Mouse (Mus musculus): ENCODE measurements around the gene Tspan9. TPM values are rescaled to one million over a fixed set of nuclear protein-coding genes. Genes with fewer than 3 reads are reported as not detected.
A peak's percentile ranks its signal among the peaks of the same experiment; 100 is the strongest.

Gene Tspan9
- 23.3 and 25.8 TPM in 2 replicates for polyA plus RNA-seq (2015; fragmentation: Nextera tagmentation; extraction: Ambion mirVana)

DNA sequence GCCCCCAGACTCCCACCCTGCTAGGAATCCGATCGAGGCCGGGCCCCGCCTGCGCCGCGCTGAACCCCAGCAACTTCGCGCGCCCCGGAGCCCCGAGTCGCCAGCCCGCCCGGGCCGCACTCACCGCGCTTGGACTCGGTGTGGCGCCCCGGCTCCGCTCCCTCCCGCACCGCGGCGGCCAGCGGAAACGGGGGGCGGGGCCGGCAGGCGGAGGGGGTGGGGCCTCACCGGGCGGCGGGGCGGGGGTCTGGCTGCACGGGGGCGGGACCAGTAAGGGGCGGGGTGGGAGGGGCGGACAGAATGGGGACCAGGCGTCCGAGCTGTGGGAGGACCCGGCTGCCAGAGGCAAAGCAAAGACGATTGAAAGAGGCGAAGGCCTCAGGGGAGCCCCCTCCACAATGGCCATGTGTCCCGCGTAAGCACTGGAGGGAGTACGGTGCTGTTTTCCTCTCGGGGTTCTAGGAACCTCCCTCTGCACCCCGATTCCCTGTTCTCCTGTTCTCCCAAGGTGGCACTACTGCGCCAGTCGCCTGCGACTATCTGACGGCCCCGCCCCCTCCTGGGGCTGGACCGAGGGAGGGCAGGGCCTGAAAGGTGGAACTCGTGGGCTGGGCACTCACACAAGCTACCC, at the start of gene Tspan9:
Tspan9 (minus strand) TSS at position 205 of the 631 bp plus-strand sequence.
- peaks cover 7% of the 10 kb centered on the region for H3K4me1 ChIP-seq (ENCODE audit: control insufficient read depth, low read depth, low read length)
- peak within 1 kb of the TSS; percentile 56 for H3K4me3 ChIP-seq (ENCODE audit: low read depth, low read length)
- peak; percentile 87 for ATAC-seq (ENCODE audit: low read depth)
- no peak within 1 kb of the TSS; the same call in 1 of the 2 replicates for H3K27ac ChIP-seq (ENCODE audit: low read length)
- H3K4me2 ChIP-seq (ENCODE audit: low read depth, low read length) = peak within 1 kb of the TSS; percentile 68
- no peaks in the 10 kb centered on the region for H3K9me3 ChIP-seq (replicated peaks; ENCODE audit: control insufficient read depth, low read length)
- peak within 1 kb of the TSS; percentile 61 for H3K9ac ChIP-seq (ENCODE audit: low read depth, low read length)
- WGBS (ENCODE audit: insufficient replicate concordance) = 1% methylated on average over 44 of the region's 56 CpGs
- H3K36me3 ChIP-seq (ENCODE audit: control insufficient read depth, insufficient read depth) = no peaks in the 10 kb centered on the region
- H3K27me3 ChIP-seq (ENCODE audit: control insufficient read depth, insufficient read depth, low read depth, low read length) = peaks cover 14% of the 10 kb centered on the region

GRCm38 (mm10) chr6:128183521-128183920, 40.1 kb upstream of the Tspan9 start:
- H3K4me2 ChIP-seq (ENCODE audit: low read depth, low read length) = no peak overlapping the region
- H3K9me3 ChIP-seq (replicated peaks; ENCODE audit: control insufficient read depth, low read length) = no peaks in the 10 kb centered on the region
- H3K4me1 ChIP-seq (ENCODE audit: control insufficient read depth, low read depth, low read length) = no peaks in the 10 kb centered on the region
- WGBS (ENCODE audit: insufficient replicate concordance) = 29% methylated on average over 2 of the region's 2 CpGs
- no peaks in the 10 kb centered on the region for H3K36me3 ChIP-seq (ENCODE audit: control insufficient read depth, insufficient read depth)
- H3K4me3 ChIP-seq (ENCODE audit: low read depth, low read length) = no peak overlapping the region
- H3K9ac ChIP-seq (ENCODE audit: low read depth, low read length) = no peak overlapping the region
- ATAC-seq (ENCODE audit: low read depth) = no peak
- H3K27me3 ChIP-seq (ENCODE audit: control insufficient read depth, insufficient read depth, low read depth, low read length) = no peaks in the 10 kb centered on the region
- no peak overlapping the region for H3K27ac ChIP-seq (ENCODE audit: low read length)

DNA sequence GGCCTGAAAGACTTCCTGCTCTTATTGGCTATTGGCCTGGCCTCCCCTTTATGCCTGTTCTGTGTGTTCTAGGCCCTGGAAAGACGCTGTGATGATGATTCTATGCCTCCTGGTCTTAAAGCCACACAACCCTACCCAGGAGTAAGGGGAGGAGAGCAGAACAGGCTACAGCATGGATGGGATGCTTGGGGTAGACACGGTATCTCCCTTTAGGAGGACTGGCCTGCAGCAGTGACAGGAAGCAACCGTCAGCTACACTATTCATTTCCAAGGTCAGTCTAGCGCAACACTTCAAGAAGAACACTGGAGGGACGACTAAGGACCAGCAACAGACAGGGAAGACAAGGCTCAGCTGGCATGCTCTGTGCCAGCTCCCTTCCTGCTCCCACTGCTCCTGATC, 37.8 kb upstream of the Tspan9 start:
- Histone ChIP-seq H3K4me2 (ENCODE audit: low read depth, low read length) (no peak overlapping the region), H3K9me3 (replicated peaks; ENCODE audit: control insufficient read depth, low read length) (no peaks in the 10 kb centered on the region), H3K36me3 (ENCODE audit: control insufficient read depth, insufficient read depth) (no peaks in the 10 kb centered on the region), H3K27me3 (ENCODE audit: control insufficient read depth, insufficient read depth, low read depth, low read length) (no peaks in the 10 kb centered on the region), H3K4me3 (ENCODE audit: low read depth, low read length) (no peak overlapping the region), H3K4me1 (ENCODE audit: control insufficient read depth, low read depth, low read length) (no peaks in the 10 kb centered on the region), H3K27ac (ENCODE audit: low read length) (no peak overlapping the region), H3K9ac (ENCODE audit: low read depth, low read length) (no peak overlapping the region)
- 54% methylated on average over 5 of the region's 5 CpGs for WGBS (ENCODE audit: insufficient replicate concordance)
- no peak for ATAC-seq (ENCODE audit: low read depth)

GRCm38 (mm10) chr6:128179651-128180050, 36.3 kb upstream of the Tspan9 start:
- Histone ChIP-seq H3K27ac (ENCODE audit: low read length) (no peak overlapping the region), H3K27me3 (ENCODE audit: control insufficient read depth, insufficient read depth, low read depth, low read length) (no peaks in the 10 kb centered on the region), H3K4me2 (ENCODE audit: low read depth, low read length) (no peak overlapping the region), H3K4me1 (ENCODE audit: control insufficient read depth, low read depth, low read length) (no peaks in the 10 kb centered on the region), H3K4me3 (ENCODE audit: low read depth, low read length) (no peak overlapping the region), H3K36me3 (ENCODE audit: control insufficient read depth, insufficient read depth) (no peaks in the 10 kb centered on the region), H3K9ac (ENCODE audit: low read depth, low read length) (no peak overlapping the region), H3K9me3 (replicated peaks; ENCODE audit: control insufficient read depth, low read length) (no peaks in the 10 kb centered on the region)
- no peak for ATAC-seq (ENCODE audit: low read depth)
- WGBS (ENCODE audit: insufficient replicate concordance) = 72% methylated on average over 1 of the region's 1 CpGs

DNA sequence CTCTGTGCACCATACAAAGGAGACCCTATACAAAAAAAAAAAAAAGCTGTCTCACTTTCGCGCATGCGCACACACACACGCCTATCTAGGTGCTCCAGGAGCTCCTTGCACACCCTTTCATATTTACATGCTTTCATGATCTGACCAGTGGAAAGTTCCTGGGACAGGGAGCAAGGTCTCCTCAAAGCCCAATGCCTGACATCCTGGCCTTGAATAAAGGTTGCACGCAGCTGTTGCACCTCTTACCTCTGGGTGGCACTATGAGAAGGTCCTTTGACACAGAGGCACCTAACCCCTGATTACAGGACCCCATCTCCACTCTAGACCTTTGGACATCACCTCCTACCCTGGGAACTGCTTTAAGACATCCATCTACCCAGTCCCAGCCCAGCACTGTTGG, 35.9 kb upstream of the Tspan9 start:
- Histone ChIP-seq H3K4me2 (ENCODE audit: low read depth, low read length) (no peak overlapping the region), H3K4me3 (ENCODE audit: low read depth, low read length) (no peak overlapping the region), H3K27me3 (ENCODE audit: control insufficient read depth, insufficient read depth, low read depth, low read length) (no peaks in the 10 kb centered on the region), H3K36me3 (ENCODE audit: control insufficient read depth, insufficient read depth) (no peaks in the 10 kb centered on the region), H3K27ac (ENCODE audit: low read length) (no peak overlapping the region), H3K4me1 (ENCODE audit: control insufficient read depth, low read depth, low read length) (no peaks in the 10 kb centered on the region), H3K9me3 (replicated peaks; ENCODE audit: control insufficient read depth, low read length) (no peaks in the 10 kb centered on the region), H3K9ac (ENCODE audit: low read depth, low read length) (no peak overlapping the region)
- ATAC-seq (ENCODE audit: low read depth) = no peak
- 59% methylated on average over 5 of the region's 5 CpGs for WGBS (ENCODE audit: insufficient replicate concordance)

GRCm38 (mm10) chr6:128178681-128179080, 35.3 kb upstream of the Tspan9 start:
- Histone ChIP-seq H3K36me3 (ENCODE audit: control insufficient read depth, insufficient read depth) (no peaks in the 10 kb centered on the region), H3K9ac (ENCODE audit: low read depth, low read length) (no peak overlapping the region), H3K4me2 (ENCODE audit: low read depth, low read length) (no peak overlapping the region), H3K4me3 (ENCODE audit: low read depth, low read length) (no peak overlapping the region), H3K4me1 (ENCODE audit: control insufficient read depth, low read depth, low read length) (no peaks in the 10 kb centered on the region), H3K27ac (ENCODE audit: low read length) (no peak overlapping the region), H3K27me3 (ENCODE audit: control insufficient read depth, insufficient read depth, low read depth, low read length) (no peaks in the 10 kb centered on the region), H3K9me3 (replicated peaks; ENCODE audit: control insufficient read depth, low read length) (no peaks in the 10 kb centered on the region)
- WGBS (ENCODE audit: insufficient replicate concordance) = 76% methylated on average over 2 of the region's 2 CpGs
- no peak for ATAC-seq (ENCODE audit: low read depth)

- Histone ChIP-seq H3K4me3 (ENCODE audit: low read depth, low read length) (no peak overlapping the region), H3K4me1 (ENCODE audit: control insufficient read depth, low read depth, low read length) (no peaks in the 10 kb centered on the region), H3K27me3 (ENCODE audit: control insufficient read depth, insufficient read depth, low read depth, low read length) (no peaks in the 10 kb centered on the region), H3K36me3 (ENCODE audit: control insufficient read depth, insufficient read depth) (no peaks in the 10 kb centered on the region), H3K4me2 (ENCODE audit: low read depth, low read length) (no peak overlapping the region), H3K9ac (ENCODE audit: low read depth, low read length) (no peak overlapping the region), H3K27ac (ENCODE audit: low read length) (no peak overlapping the region), H3K9me3 (replicated peaks; ENCODE audit: control insufficient read depth, low read length) (no peaks in the 10 kb centered on the region)
- ATAC-seq (ENCODE audit: low read depth) = no peak
- WGBS (ENCODE audit: insufficient replicate concordance) = 42% methylated on average over 6 of the region's 6 CpGs
These were observed 25.6 kb upstream of the Tspan9 start for GRCm38 (mm10) chr6:128168785-128169679.

- H3K4me2 ChIP-seq (ENCODE audit: low read depth, low read length) = no peak overlapping the region
- no peak overlapping the region for H3K27ac ChIP-seq (ENCODE audit: low read length)
- no peaks in the 10 kb centered on the region for H3K27me3 ChIP-seq (ENCODE audit: control insufficient read depth, insufficient read depth, low read depth, low read length)
- ATAC-seq (ENCODE audit: low read depth) = no peak
- 47% methylated on average over 2 of the region's 2 CpGs for WGBS (ENCODE audit: insufficient replicate concordance)
- H3K9ac ChIP-seq (ENCODE audit: low read depth, low read length) = no peak overlapping the region
- no peaks in the 10 kb centered on the region for H3K36me3 ChIP-seq (ENCODE audit: control insufficient read depth, insufficient read depth)
- H3K4me3 ChIP-seq (ENCODE audit: low read depth, low read length) = no peak overlapping the region
- no peaks in the 10 kb centered on the region for H3K4me1 ChIP-seq (ENCODE audit: control insufficient read depth, low read depth, low read length)
- no peaks in the 10 kb centered on the region for H3K9me3 ChIP-seq (replicated peaks; ENCODE audit: control insufficient read depth, low read length)
These were observed 22.2 kb upstream of the Tspan9 start for GRCm38 (mm10) chr6:128165564-128165963.

- H3K4me3 ChIP-seq (ENCODE audit: low read depth, low read length) = no peak overlapping the region
- 58% methylated on average over 8 of the region's 8 CpGs for WGBS (ENCODE audit: insufficient replicate concordance)
- H3K9me3 ChIP-seq (replicated peaks; ENCODE audit: control insufficient read depth, low read length) = no peaks in the 10 kb centered on the region
- ATAC-seq (ENCODE audit: low read depth) = no peak
- no peaks in the 10 kb centered on the region for H3K36me3 ChIP-seq (ENCODE audit: control insufficient read depth, insufficient read depth)
- no peaks in the 10 kb centered on the region for H3K4me1 ChIP-seq (ENCODE audit: control insufficient read depth, low read depth, low read length)
- no peak overlapping the region for H3K9ac ChIP-seq (ENCODE audit: low read depth, low read length)
- no peak overlapping the region for H3K4me2 ChIP-seq (ENCODE audit: low read depth, low read length)
- H3K27me3 ChIP-seq (ENCODE audit: control insufficient read depth, insufficient read depth, low read depth, low read length) = no peaks in the 10 kb centered on the region
- H3K27ac ChIP-seq (ENCODE audit: low read length) = no peak overlapping the region
These were observed 21.2 kb upstream of the Tspan9 start for GRCm38 (mm10) chr6:128164632-128165031.

Data from liver, embryonic 16.5 days (tissue).